In genomic region chr5:138863681-138864146, GRCm38 (mm10) we compare ENCODE assay signal across 12 mouse cellular contexts. TPM values are rescaled to one million over a fixed set of nuclear protein-coding genes. Genes with fewer than 3 reads are reported as not detected.
DNase-seq lines count a peak whose midpoint lies in the region; ATAC-seq and TF ChIP-seq lines count a peak whose summit lies in the region.
"Had no signal": no experiment of that assay in that cellular context is flagged by ENCODE, and none has a peak within 500 bp of the region (broad histone marks: within the 10 kb centered on the region; RNA-seq: fewer than 3 reads in every experiment).

No protein-coding gene starts in this region.

- H3K9ac ChIP-seq in heart, postnatal 0 days (replicated peaks; ENCODE audit: low read depth, low read length): no peak overlapping the region
- no peak overlapping the region for H3K9ac ChIP-seq in heart, embryonic 11.5 days (ENCODE audit: low read depth, low read length)
- H3K9ac ChIP-seq: limb, embryonic 13.5 days had no signal

- 0 out of 2 replicates have a peak overlapping the region, but pooled peaks have one; percentile 13 for H3K27ac ChIP-seq in heart, postnatal 0 days (ENCODE audit: low read depth)
- no peak overlapping the region for H3K27ac ChIP-seq in heart, embryonic 11.5 days (ENCODE audit: low read depth, low read length)
- H3K27ac ChIP-seq: limb, embryonic 13.5 days had no signal

- ATAC-seq in heart, postnatal 0 days (ENCODE audit: insufficient read depth, low read depth): peak; percentile 25; the same call in 1 of the 2 replicates
- ATAC-seq in heart, embryonic 11.5 days (replicated peaks; ENCODE audit: insufficient number of reproducible peaks, low FRiP score, low TSS enrichment): no peak

- DNase-seq in heart, postnatal 0 days (ENCODE audit: low spot score): no peak
- DNase-seq in brain, adult 2 months (ENCODE audit: low read depth, low spot score): peak; percentile 89
- DNase-seq in cerebellum, postnatal 36 days: peak; percentile 17 to 28
- peak; percentile 31 to 63 for DNase-seq in left cerebral cortex, adult 9 months (ENCODE audit: low spot score in 2 of 2)
- DNase-seq in testis, postnatal 10 days (ENCODE audit: low spot score): no peak
- no peak for DNase-seq in thymus, adult 18-20 months
- DNase-seq in ovary, postnatal 14 days (ENCODE audit: low spot score): no peak
- DNase-seq: kidney, adult 18-20 months had no signal

- no peak for TF ChIP-seq EP300 in heart, postnatal 0 days (IDR thresholded peaks at IDR 0.05; ENCODE audit: low read depth)

- no peaks in the 10 kb centered on the region for H3K36me3 ChIP-seq in heart, postnatal 0 days (replicated peaks; ENCODE audit: control insufficient read depth, insufficient read depth, low read length)
- no peaks in the 10 kb centered on the region for H3K36me3 ChIP-seq in heart, embryonic 11.5 days (ENCODE audit: control insufficient read depth, insufficient read depth, low read length)
- H3K36me3 ChIP-seq: limb, embryonic 13.5 days had no signal

- no peaks in the 10 kb centered on the region for H3K27me3 ChIP-seq in heart, postnatal 0 days (ENCODE audit: control insufficient read depth, insufficient read depth, low read length)
- no peaks in the 10 kb centered on the region for H3K27me3 ChIP-seq in heart, embryonic 11.5 days (ENCODE audit: control insufficient read depth, insufficient read depth, low read length)
- H3K27me3 ChIP-seq: limb, embryonic 13.5 days had no signal

- 66% methylated on average over 7 of the region's 7 CpGs for WGBS in heart, postnatal 0 days
- 73% methylated on average over 7 of the region's 7 CpGs for WGBS in heart, embryonic 11.5 days (ENCODE audit: insufficient replicate concordance)

- peaks cover 5% of the 10 kb centered on the region; the same call in 1 of the 2 replicates for H3K4me1 ChIP-seq in heart, postnatal 0 days (ENCODE audit: control insufficient read depth, insufficient read depth)
- H3K4me1 ChIP-seq in heart, embryonic 11.5 days (ENCODE audit: control insufficient read depth, insufficient read depth, low read length): no peaks in the 10 kb centered on the region
- H3K4me1 ChIP-seq: limb, embryonic 13.5 days had no signal

- no peak overlapping the region for H3K4me3 ChIP-seq in heart, postnatal 0 days (ENCODE audit: low read depth, low read length)
- no peak overlapping the region for H3K4me3 ChIP-seq in heart, embryonic 11.5 days (ENCODE audit: low read depth, low read length)
- H3K4me3 ChIP-seq: limb, embryonic 13.5 days had no signal

- no peak overlapping the region for H3K4me2 ChIP-seq in heart, postnatal 0 days (ENCODE audit: low read depth, low read length)
- H3K4me2 ChIP-seq in heart, embryonic 11.5 days: no peak overlapping the region
- H3K4me2 ChIP-seq: limb, embryonic 13.5 days; midbrain, embryonic 11.5 days had no signal

- no peak for TF ChIP-seq CTCF in heart, postnatal 0 days (IDR thresholded peaks at IDR 0.05; ENCODE audit: low read depth)

- H3K9me3 ChIP-seq in heart, postnatal 0 days (replicated peaks; ENCODE audit: control insufficient read depth, low read length): no peaks in the 10 kb centered on the region
- no peaks in the 10 kb centered on the region for H3K9me3 ChIP-seq in heart, embryonic 11.5 days (replicated peaks; ENCODE audit: control insufficient read depth, low read length)
- H3K9me3 ChIP-seq: limb, embryonic 13.5 days had no signal

RNA-seq across cellular contexts. Expression of gene Gm5294, which starts 43.8 kb away (rescaled TPM):
- total RNA-seq in heart, postnatal 0 days (2014; rRNA removed; ENCODE audit: low replicate concordance): not detected in 2 replicates
- polyA plus RNA-seq in heart, postnatal 0 days (2015; fragmentation: Nextera tagmentation; extraction: Ambion mirVana): 0.19 TPM in 1 of 2 replicates, not detected in the other
- polyA plus RNA-seq in heart, embryonic 11.5 days (2014; fragmentation: Nextera tagmentation; extraction: Ambion mirVana): not detected in 2 replicates
- polyA plus RNA-seq: forebrain, embryonic 11.5 days; limb, embryonic 13.5 days; midbrain, embryonic 11.5 days had no signal

Comparison
In these comparisons a context has a peak if more than half of its experiments do, and no peak if none do; other contexts are left out.
1. DNase-seq: peak in brain, adult 2 months (single experiment), cerebellum, postnatal 36 days (2 of 2) and left cerebral cortex, adult 9 months (2 of 2); none in heart, postnatal 0 days (single experiment), testis, postnatal 10 days (single experiment), thymus, adult 18-20 months (0 of 2) and ovary, postnatal 14 days (single experiment).